Mouse (Mus musculus): ENCODE measurements around the gene Kif16b. TPM values are rescaled to one million over a fixed set of nuclear protein-coding genes. Genes with fewer than 3 reads are reported as not detected.
"Not testable (repeated sequence)": the region's sequence is repeated elsewhere in the genome, so short reads cannot be mapped to it uniquely, and the experiment has no call there.

Gene Kif16b
- total RNA-seq, 2 experiments from 2014 or later: 7.9 to 9.4 TPM

- no peak for DNase-seq (ENCODE audit: extremely low spot score in 1 of 2, low spot score in 1 of 2)
Observed at GRCm38 (mm10) chr2:142604762-142605161, 296.6 kb downstream of the Kif16b start.

DNA sequence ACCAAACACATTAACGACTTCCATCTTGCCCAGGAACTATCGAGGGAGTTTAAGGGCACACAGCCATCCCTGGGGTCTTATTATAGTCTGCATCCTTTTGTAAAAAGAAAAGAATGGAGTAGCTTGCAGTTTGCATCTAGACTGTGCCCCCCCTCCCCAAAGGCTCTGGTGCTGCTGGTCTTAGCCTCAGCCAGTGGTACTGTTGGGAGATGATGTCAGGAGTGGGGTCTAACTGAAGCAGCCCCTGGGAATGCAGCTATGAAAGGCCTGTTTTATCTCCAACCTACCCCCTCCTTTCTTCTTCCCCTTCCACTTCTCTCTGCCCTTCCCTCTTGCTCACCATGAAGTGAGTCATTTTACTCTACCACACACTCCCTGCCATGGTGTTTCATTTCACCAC, 298.1 kb downstream of the Kif16b start:
- no peak for DNase-seq (ENCODE audit: extremely low spot score in 1 of 2, low spot score in 1 of 2)

GRCm38 (mm10) chr2:142599235-142599634, 302.1 kb downstream of the Kif16b start:
- no peak for DNase-seq (ENCODE audit: extremely low spot score in 1 of 2, low spot score in 1 of 2)

DNA sequence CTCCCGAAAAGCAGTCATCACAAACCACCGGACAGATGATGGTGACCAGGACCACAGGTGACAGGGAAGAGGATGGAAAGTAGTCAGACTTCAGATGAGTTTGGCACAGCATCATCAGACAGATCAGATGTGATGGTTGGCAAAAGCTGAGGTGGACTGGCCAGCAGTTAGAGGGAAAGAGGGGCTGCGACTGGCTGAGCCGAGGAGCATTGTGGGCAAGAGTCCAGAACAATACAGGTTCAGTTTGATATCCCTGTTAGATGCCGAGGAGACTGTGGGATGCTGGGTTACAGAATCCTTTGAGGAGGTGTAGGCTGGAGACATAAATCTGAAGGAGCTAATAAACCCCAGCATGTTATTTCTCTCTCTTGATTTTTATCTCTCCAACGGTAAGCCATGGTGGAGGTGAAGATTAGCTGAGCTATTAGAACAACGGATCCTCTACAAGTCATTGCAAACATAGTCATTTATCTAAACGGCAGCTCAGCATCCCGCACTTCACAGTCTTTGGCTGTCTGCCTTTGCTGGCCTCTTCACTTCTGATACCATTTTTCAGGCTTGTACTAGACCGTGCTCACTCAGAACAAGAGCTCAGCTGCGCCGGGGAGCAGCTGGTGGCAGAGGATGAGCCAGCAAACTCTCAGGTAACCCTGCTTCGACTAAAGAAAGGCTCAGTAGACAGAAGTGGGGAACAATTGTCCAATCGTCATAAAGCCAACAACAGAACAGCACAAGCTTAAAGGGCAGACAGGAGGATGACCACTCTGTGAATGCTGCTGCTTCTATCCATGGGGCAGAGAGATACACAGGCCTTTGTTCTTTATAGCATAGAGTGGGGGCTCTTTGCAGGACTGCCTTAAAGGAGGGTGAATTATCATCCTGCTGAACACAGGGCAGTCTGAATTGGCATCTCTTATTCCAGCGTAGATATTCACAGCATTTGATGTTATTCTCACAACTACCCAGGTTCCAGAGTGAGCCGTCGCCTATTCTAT, 304.9 kb downstream of the Kif16b start:
- no peak for DNase-seq (ENCODE audit: extremely low spot score in 1 of 2, low spot score in 1 of 2)

GRCm38 (mm10) chr2:142590938-142591337, 310.4 kb downstream of the Kif16b start:
- no peak for DNase-seq (ENCODE audit: extremely low spot score in 1 of 2, low spot score in 1 of 2)

DNA sequence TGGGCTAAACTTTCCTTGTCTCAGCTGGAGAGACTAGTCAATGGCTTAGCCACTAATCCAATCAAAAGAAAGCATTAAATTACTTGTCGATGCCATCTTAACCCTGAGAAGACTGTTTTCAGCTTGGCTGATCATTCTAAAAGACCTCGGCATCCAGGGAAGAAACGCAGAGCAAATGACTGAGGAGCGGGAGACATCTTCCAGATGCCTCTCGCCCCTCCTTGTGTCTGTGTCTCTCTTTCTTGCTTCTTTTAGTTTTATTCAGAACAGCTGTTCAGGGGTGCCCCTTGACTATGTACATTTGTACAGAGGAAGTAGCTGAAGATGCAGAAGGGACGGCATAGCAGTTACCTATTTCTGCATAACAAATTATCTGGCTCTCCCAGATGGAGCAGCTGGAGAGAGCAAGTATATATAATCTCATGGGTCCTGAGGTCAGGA, 311.0 kb downstream of the Kif16b start:
- no peak for DNase-seq (ENCODE audit: extremely low spot score in 1 of 2, low spot score in 1 of 2)

GRCm38 (mm10) chr2:142589403-142590283, 311.7 kb downstream of the Kif16b start:
- no peak for DNase-seq (ENCODE audit: extremely low spot score in 1 of 2, low spot score in 1 of 2)

GRCm38 (mm10) chr2:142585845-142586244, 315.5 kb downstream of the Kif16b start:
- no peak for DNase-seq (ENCODE audit: extremely low spot score in 1 of 2, low spot score in 1 of 2)

DNA sequence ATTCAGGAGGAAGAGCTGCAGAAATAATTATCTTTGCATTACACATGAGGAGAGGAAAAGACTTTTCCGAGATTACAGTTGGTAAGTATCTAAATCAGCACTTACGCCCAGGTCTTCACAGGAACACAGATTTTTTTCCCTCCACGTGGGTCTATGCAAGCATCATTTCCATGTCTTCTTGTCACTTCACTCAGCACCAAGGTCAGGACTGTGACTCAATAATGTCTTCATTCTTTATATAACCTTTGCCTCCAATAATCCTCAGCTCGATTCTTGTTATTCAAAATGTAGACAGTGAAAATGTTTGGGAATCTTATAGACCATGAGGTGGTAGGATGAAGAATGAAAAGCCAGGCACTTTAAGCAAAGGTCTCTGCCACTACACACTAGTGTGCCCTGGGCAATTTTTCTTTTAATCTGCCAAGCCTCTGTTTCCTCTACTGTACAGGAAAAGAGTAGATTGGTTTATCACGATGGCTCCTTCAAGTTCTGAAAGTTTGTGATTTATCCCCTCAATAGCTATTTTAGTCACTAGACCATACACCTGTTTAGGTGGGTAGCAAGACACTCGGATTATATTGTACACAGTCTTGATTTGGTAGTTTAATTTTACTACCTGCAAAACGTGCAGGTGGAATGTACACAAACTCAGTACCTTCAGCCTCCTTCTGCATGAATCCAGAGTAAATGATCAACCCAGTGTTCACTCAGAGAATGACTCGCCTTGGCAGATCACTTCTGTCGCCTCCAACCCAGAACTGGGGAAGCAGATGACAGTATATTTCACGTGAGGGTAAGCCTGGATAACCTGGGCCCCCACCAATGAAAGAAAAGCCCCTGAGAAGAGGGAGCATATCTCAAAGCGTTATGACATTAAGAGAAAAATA, 316.2 kb downstream of the Kif16b start:
- no peak for DNase-seq (ENCODE audit: extremely low spot score in 1 of 2, low spot score in 1 of 2)

- DNase-seq (ENCODE audit: extremely low spot score in 1 of 2, low spot score in 1 of 2): no peak
Observed at GRCm38 (mm10) chr2:142580449-142580848, 320.9 kb downstream of the Kif16b start.

DNA sequence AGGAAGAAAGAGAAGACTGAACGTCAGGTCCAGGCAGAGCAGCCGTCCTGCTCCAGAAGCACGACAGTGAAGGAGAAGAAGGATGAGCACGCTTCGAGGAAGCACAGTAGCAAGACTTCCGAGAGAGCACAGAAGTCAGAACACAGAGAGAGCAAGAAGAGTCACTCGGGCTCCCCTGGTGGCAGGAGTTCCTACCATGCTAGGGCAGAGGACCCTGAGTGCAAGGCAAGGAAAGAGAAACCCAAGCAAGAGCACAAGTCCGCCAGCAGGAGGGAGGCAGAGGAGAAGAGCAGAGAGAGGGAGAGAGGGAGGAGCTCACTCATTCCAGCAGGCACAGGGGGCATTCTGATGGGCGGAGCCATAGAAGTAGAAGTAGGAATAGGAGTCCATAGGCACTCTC, 323.9 kb downstream of the Kif16b start:
- DNase-seq (ENCODE audit: extremely low spot score in 1 of 2, low spot score in 1 of 2): not testable (repeated sequence)

DNA sequence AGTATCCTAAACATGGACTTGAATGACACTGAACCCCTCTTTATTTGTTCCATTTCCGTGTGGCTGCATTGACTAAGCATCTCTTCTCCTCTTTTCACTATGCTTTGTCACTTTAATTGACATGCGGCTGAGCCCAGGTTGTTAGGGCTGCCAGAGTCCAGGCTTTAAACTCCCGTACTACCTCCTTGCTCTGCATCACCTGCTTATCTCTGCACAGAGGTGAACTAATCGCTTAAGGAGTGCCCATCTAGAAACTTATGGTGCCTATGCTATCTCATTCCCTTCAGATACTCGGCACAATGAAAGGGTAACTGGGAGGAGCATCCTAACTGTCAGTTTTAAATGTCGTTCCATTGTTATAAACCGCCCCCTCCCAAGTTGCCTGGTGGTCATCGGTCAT, 331.6 kb downstream of the Kif16b start:
- no peak for DNase-seq (ENCODE audit: extremely low spot score in 1 of 2, low spot score in 1 of 2)

Other genes starting within 250 kb of the Kif16b start
- 10 to 100 TPM; 35.6 to 41.2 TPM for gene Snrpb2, start 161.5 kb upstream of the Kif16b start, total RNA-seq (2021)
- not detected for gene Otor, start 176.9 kb upstream of the Kif16b start, total RNA-seq (2021)